Mouse (Mus musculus): ENCODE measurements around the gene Acad9. TPM values are rescaled to one million over a fixed set of nuclear protein-coding genes. Genes with fewer than 3 reads are reported as not detected.

The Acad9 gene
- polyA plus RNA-seq, 1 experiment from 2014 or later, result 89.9 TPM

DNA sequence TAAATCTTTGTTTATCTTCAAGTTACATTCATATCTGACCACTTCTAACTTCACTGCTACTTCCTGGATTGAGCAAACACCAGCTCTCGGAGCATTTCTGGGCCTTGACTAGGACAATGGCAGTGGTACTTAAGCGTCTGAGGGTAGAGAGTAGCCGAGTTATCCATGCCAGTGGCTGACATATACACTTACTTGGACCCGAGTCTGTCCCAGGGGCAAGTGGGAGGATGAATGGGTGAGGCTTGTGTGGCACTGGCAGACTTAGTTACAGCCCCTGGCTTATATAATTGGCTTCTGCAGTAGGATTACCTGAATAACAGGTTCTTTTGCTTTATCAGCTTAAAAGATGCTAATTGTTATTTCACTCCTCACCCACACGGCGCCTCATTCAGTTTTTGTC lies 2.0 kb downstream of the Acad9 start:
- no peaks in the 10 kb centered on the region for H3K27me3 ChIP-seq
- 78% methylated on average over 6 of the region's 6 CpGs for WGBS
- H3K9me3 ChIP-seq, result no peaks in the 10 kb centered on the region
- H3K36me3 ChIP-seq, result peaks cover 12% of the 10 kb centered on the region; the same call in 1 of the 2 replicates
- H3K27ac ChIP-seq, result no peak overlapping the region
- H3K9ac ChIP-seq, result no peak overlapping the region
- no peak for ATAC-seq (ENCODE audit: borderline replicate concordance, extremely low read depth, low FRiP score, low TSS enrichment)
- no peak overlapping the region for H3K4me2 ChIP-seq
- peaks cover 15% of the 10 kb centered on the region for H3K4me1 ChIP-seq
- H3K4me3 ChIP-seq, result no peak overlapping the region

DNA sequence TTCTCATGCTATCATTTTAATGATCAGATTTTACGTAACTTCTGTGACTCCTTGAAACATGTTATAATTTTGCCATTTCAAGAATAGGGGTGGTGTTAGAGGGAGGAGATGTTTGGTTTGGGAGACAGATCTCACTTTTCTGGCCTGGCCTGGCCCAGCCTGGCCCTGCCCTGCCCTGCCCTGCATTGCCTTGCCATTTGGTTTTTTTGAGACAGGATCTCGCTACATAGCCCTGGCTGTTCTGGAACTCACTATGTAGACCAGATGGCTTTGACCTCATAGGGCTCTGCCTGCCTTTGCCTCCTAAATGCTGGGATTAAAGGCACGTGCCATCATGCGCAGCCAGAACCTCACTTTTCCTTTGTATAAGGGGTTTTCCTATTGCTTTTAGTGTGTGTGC lies 4.7 kb downstream of the Acad9 start:
- 90% methylated on average over 4 of the region's 4 CpGs for WGBS
- no peak overlapping the region for H3K9ac ChIP-seq
- H3K36me3 ChIP-seq, result peaks cover 34% of the 10 kb centered on the region
- H3K27me3 ChIP-seq, result no peaks in the 10 kb centered on the region
- H3K27ac ChIP-seq, result no peak overlapping the region
- no peak for ATAC-seq (ENCODE audit: borderline replicate concordance, extremely low read depth, low FRiP score, low TSS enrichment)
- H3K4me3 ChIP-seq, result no peak overlapping the region
- peaks cover 15% of the 10 kb centered on the region for H3K4me1 ChIP-seq
- H3K4me2 ChIP-seq, result no peak overlapping the region
- no peaks in the 10 kb centered on the region for H3K9me3 ChIP-seq

DNA sequence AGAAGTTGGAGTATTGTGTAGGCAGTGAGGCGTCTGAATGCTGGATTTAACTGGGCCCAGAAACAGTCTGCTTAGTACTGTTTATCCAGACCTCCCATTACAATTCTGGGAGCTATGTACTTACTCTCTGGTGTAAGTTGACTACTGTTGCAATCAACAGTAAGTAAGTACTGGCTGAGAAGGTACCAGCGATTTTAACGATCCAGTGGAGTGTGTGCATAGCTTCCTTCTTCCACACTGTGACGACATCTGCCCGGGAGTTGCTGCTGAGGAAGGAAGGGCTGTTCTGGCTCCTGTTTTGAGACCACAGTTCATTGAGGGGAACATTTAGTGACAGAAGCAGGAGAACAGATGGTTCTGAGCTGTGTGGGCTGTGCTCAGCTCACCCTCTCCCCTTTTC lies 5.3 kb downstream of the Acad9 start:
- H3K36me3 ChIP-seq, result peaks cover 40% of the 10 kb centered on the region
- no peaks in the 10 kb centered on the region for H3K9me3 ChIP-seq
- no peak overlapping the region for H3K9ac ChIP-seq
- ATAC-seq (ENCODE audit: borderline replicate concordance, extremely low read depth, low FRiP score, low TSS enrichment), result no peak
- no peak overlapping the region for H3K4me2 ChIP-seq
- H3K27ac ChIP-seq, result no peak overlapping the region
- no peak overlapping the region for H3K4me3 ChIP-seq
- WGBS, result 73% methylated on average over 5 of the region's 5 CpGs
- H3K27me3 ChIP-seq, result no peaks in the 10 kb centered on the region
- peaks cover 15% of the 10 kb centered on the region for H3K4me1 ChIP-seq

DNA sequence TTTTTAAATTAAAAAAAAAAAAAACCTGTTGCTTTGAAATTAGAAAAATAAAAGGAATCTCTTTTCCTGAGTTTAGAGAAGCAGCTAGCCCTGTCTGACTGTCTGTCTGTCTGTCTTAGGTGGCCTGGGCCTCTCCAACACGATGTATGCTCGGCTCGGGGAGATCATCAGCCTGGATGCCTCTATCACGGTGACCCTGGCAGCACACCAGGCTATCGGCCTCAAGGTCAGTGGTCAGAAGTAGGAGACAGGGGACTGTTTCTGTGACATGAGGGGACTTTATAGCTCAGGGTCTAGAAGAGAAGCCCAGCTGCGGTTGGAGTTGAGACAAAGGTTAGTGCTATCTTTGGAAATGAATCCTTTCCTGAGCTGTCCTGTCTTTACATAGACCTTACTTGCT lies 8.5 kb downstream of the Acad9 start:
- ATAC-seq (ENCODE audit: borderline replicate concordance, extremely low read depth, low FRiP score, low TSS enrichment), result no peak

DNA sequence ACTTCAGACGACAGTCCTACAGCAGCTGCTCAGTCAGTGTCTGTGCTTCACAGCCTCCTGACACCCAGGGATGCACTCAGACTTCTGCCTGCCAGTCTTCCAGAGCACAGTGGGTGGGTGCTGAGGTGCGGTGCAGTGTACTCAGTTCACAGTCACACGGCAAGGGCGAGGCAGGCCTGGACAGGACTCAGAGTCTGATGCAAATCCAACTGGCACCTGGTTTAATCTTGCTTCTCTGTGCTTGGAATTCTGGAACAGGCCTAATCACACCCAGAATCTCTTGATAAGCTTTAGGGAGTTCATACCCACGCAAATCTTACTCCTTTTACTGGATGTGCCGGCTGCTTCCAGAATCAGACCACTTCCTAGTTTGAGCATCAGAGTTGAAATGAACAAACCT lies 9.7 kb downstream of the Acad9 start:
- H3K4me2 ChIP-seq, result no peak overlapping the region
- H3K36me3 ChIP-seq, result peaks cover 76% of the 10 kb centered on the region
- H3K27ac ChIP-seq, result no peak overlapping the region
- no peak overlapping the region for H3K9ac ChIP-seq
- WGBS, result 90% methylated on average over 6 of the region's 6 CpGs
- no peaks in the 10 kb centered on the region for H3K4me1 ChIP-seq
- ATAC-seq (ENCODE audit: borderline replicate concordance, extremely low read depth, low FRiP score, low TSS enrichment), result no peak
- no peaks in the 10 kb centered on the region for H3K9me3 ChIP-seq
- no peak overlapping the region for H3K4me3 ChIP-seq
- H3K27me3 ChIP-seq, result no peaks in the 10 kb centered on the region

More for the DNA sequence above, 8.5 kb downstream of the Acad9 start:
- Histone ChIP-seq H3K4me3 (no peak overlapping the region), H3K9me3 (no peaks in the 10 kb centered on the region), H3K9ac (no peak overlapping the region), H3K27me3 (no peaks in the 10 kb centered on the region), H3K4me2 (no peak overlapping the region), H3K36me3 (peaks cover 70% of the 10 kb centered on the region), H3K4me1 (no peaks in the 10 kb centered on the region), H3K27ac (no peak overlapping the region)
- WGBS, result 92% methylated on average over 6 of the region's 6 CpGs

DNA sequence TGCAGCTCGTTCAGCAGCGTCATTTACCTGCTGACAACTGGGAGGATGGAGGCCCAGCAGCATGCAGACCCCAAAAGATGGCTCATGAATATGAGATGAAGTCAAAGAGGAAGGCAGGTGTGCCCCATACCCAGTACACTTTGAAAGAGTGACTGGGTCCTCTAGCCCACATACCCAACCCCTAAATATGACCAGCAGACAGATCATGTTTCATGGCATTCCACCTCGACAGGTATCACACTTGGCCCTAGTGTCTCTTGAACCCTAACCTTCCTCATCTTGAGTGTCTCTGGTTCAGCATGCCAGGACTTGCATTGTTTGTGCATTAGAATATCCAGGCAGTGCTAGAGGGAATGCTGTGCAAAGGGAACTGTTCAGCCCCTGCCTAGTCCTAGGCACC lies 11.6 kb downstream of the Acad9 start:
- no peak for ATAC-seq (ENCODE audit: borderline replicate concordance, extremely low read depth, low FRiP score, low TSS enrichment)
- Histone ChIP-seq H3K36me3 (peaks cover 87% of the 10 kb centered on the region), H3K9me3 (no peaks in the 10 kb centered on the region)

DNA sequence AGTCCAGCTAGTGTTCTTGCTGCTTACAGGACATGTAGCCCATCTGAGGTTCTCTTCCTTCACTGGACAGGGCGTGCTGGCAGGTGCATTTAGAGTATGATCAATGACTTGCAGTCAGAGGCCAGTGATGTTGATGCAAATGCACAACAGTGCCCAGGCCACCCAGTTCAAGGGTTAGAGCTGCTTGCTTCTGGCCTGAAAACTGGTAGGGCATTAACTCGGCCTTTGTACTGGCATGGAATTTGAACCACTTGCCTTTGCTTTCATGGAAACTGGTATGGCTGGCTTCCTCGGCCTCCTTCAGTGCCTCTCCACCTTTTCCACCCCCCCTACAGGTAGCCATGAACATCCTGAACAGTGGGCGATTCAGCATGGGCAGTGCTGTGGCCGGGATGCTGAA lies 14.1 kb downstream of the Acad9 start:
- Histone ChIP-seq H3K27me3 (no peaks in the 10 kb centered on the region), H3K27ac (no peak overlapping the region), H3K9me3 (no peaks in the 10 kb centered on the region), H3K4me3 (no peak overlapping the region), H3K9ac (no peak overlapping the region), H3K4me2 (no peak overlapping the region), H3K4me1 (no peaks in the 10 kb centered on the region), H3K36me3 (peaks cover 85% of the 10 kb centered on the region)
- ATAC-seq (ENCODE audit: borderline replicate concordance, extremely low read depth, low FRiP score, low TSS enrichment), result no peak
- WGBS, result 87% methylated on average over 5 of the region's 5 CpGs

More for the DNA sequence above, 11.6 kb downstream of the Acad9 start:
- 85% methylated on average over 3 of the region's 3 CpGs for WGBS
- H3K4me1 ChIP-seq, result no peaks in the 10 kb centered on the region
- H3K27ac ChIP-seq, result no peak overlapping the region
- no peak overlapping the region for H3K4me3 ChIP-seq
- H3K9ac ChIP-seq, result no peak overlapping the region
- no peaks in the 10 kb centered on the region for H3K27me3 ChIP-seq
- no peak overlapping the region for H3K4me2 ChIP-seq

DNA sequence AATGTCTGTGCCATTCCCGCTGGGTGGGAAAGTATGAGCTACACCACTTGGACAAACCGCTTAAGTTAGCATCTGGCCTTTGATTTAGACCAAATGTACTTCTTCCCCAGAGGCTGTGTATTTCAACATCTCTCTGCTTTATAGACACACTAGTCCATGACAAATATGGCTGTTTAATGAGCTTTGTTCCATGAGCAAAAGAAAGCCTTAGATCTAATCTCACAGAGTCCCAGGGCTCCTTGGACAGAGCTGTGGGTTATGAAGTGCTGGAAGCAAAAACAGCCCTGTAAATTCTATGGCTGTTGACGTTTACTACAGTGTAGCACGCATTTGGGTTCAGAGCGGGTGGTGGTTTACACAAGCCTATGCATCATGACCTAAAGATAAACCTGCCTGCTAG lies 15.0 kb downstream of the Acad9 start:
- 91% methylated on average over 5 of the region's 5 CpGs for WGBS
- no peak overlapping the region for H3K9ac ChIP-seq
- no peaks in the 10 kb centered on the region for H3K4me1 ChIP-seq
- H3K27me3 ChIP-seq, result no peaks in the 10 kb centered on the region
- ATAC-seq (ENCODE audit: borderline replicate concordance, extremely low read depth, low FRiP score, low TSS enrichment), result no peak
- H3K4me3 ChIP-seq, result no peak overlapping the region
- H3K4me2 ChIP-seq, result no peak overlapping the region
- no peak overlapping the region for H3K27ac ChIP-seq
- no peaks in the 10 kb centered on the region for H3K9me3 ChIP-seq
- peaks cover 85% of the 10 kb centered on the region for H3K36me3 ChIP-seq

DNA sequence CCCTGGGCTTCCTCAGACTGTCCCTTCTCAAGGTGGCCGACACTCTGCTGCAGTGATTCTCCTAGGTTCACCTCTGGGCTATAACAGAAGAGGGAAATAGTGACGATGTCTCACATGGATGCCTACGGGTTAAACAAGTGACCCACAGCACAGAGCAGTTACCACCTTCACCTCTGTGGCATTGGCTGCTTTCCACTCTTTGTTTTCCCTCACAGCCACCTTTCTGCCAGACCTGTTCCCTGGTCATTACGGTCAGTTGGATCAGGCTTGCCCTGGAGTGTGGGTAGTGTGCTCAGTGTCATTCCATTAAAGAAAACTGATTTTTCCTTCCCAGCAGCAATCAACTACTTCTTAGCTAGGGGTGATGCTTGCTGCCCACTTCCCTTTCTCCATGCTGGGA lies 17.1 kb downstream of the Acad9 start:
- Histone ChIP-seq H3K4me1 (no peaks in the 10 kb centered on the region), H3K4me3 (no peak overlapping the region), H3K9ac (no peak overlapping the region), H3K4me2 (no peak overlapping the region), H3K27ac (no peak overlapping the region), H3K27me3 (no peaks in the 10 kb centered on the region), H3K9me3 (no peaks in the 10 kb centered on the region), H3K36me3 (peaks cover 79% of the 10 kb centered on the region)
- WGBS, result 93% methylated on average over 4 of the region's 4 CpGs
- ATAC-seq (ENCODE audit: borderline replicate concordance, extremely low read depth, low FRiP score, low TSS enrichment), result no peak

DNA sequence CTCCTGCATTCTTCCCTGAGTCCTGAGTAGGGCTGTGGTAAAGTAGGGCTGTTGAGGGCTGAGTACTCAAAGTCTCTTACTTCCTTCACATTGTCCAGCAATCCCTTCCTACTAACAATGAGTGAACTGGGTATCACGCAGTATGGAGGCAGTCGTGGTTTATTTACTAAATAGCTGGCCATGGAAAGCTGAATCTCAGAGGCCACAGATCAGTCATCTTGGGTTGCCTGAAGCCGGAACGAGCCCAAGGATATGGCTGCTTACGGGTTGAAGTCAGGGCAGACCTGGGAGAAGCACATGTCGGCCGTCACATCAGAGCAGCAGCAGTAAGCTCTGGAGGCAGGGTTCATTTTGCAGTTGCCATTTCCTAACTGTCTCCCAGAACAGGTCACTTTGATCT lies 17.6 kb downstream of the Acad9 start:
- no peaks in the 10 kb centered on the region for H3K4me1 ChIP-seq
- WGBS, result 93% methylated on average over 7 of the region's 7 CpGs
- no peaks in the 10 kb centered on the region for H3K9me3 ChIP-seq
- no peak overlapping the region for H3K27ac ChIP-seq
- H3K27me3 ChIP-seq, result no peaks in the 10 kb centered on the region
- no peak overlapping the region for H3K9ac ChIP-seq
- no peak for ATAC-seq (ENCODE audit: borderline replicate concordance, extremely low read depth, low FRiP score, low TSS enrichment)
- H3K4me2 ChIP-seq, result no peak overlapping the region
- H3K4me3 ChIP-seq, result no peak overlapping the region
- peaks cover 79% of the 10 kb centered on the region for H3K36me3 ChIP-seq

DNA sequence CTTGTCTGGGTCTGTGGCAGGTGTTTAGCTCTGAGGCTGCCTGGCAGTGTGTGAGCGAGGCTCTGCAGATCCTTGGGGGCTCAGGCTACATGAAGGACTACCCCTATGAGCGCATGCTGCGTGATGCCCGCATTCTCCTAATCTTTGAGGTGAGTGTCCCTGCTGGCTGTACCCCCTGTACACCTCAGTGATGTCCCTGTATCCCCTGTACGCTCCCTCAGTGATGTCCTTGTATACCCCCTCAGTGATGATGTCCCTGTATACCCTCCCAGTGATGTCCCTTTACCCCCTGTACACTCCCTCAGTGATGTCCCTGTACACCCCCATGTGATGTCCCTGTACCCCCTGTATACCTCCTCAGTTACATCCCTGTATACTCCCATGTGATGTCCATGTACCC lies 19.6 kb downstream of the Acad9 start:
- H3K27ac ChIP-seq, result no peak overlapping the region
- H3K36me3 ChIP-seq, result peaks cover 82% of the 10 kb centered on the region
- no peak; the same call in 1 of the 2 replicates for ATAC-seq (ENCODE audit: borderline replicate concordance, extremely low read depth, low FRiP score, low TSS enrichment)
- H3K9me3 ChIP-seq, result no peaks in the 10 kb centered on the region
- H3K4me1 ChIP-seq, result no peaks in the 10 kb centered on the region
- no peak overlapping the region for H3K4me2 ChIP-seq
- no peak overlapping the region for H3K4me3 ChIP-seq
- no peaks in the 10 kb centered on the region for H3K27me3 ChIP-seq
- no peak overlapping the region for H3K9ac ChIP-seq
- 99% methylated on average over 5 of the region's 5 CpGs for WGBS

DNA sequence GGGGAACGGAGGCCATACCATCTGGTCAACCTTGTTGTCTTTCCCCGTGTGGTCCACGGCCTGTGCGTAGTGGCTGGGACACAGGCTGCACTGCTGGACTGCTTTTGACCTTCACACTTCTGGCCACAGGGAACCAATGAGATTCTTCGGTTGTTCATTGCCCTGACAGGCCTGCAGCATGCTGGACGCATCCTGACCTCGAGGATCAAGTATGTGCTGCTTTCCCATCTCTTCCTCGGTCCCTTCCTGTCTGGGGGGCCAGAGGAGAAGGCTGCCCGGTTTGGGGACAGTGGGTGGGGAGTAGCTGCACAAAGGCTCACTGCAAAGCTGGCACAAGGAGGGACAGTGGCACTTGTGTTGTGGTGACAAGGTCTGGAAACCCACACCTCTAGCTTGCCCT lies 21.8 kb downstream of the Acad9 start:
- Histone ChIP-seq H3K27me3 (no peaks in the 10 kb centered on the region), H3K4me3 (no peak overlapping the region), H3K36me3 (peaks cover 64% of the 10 kb centered on the region), H3K4me2 (no peak overlapping the region), H3K27ac (no peak overlapping the region), H3K9me3 (no peaks in the 10 kb centered on the region), H3K9ac (no peak overlapping the region), H3K4me1 (no peaks in the 10 kb centered on the region)
- 90% methylated on average over 9 of the region's 9 CpGs for WGBS
- no peak for ATAC-seq (ENCODE audit: borderline replicate concordance, extremely low read depth, low FRiP score, low TSS enrichment)

DNA sequence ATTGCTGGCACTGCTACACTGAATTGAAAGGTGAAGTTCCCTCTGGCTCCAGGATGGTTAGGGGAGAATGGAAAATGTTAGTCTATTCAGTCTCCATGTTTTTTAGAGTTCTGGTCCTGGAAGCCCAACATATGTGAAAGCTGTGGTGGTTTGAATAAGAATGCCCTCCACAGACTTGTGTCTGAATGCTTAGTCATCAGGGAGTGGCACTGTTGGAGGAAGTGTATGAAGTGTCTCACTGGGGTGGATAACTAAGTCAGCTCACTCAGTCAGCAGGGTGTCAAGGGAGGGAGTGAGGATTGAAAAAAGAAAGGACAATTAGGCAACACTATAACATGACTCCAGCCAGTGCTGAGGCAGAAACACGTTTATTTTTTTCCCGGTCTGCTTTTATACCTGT lies 29.6 kb downstream of the Acad9 start:
- no peaks in the 10 kb centered on the region for H3K9me3 ChIP-seq
- no peaks in the 10 kb centered on the region for H3K4me1 ChIP-seq
- WGBS, result 80% methylated on average over 2 of the region's 2 CpGs
- H3K27me3 ChIP-seq, result no peaks in the 10 kb centered on the region
- no peak overlapping the region for H3K9ac ChIP-seq
- no peak for ATAC-seq (ENCODE audit: borderline replicate concordance, extremely low read depth, low FRiP score, low TSS enrichment)
- H3K4me2 ChIP-seq, result no peak overlapping the region
- H3K36me3 ChIP-seq, result 0 out of 2 replicates have a peak, but pooled peaks cover 4% of the 10 kb centered on the region
- no peak overlapping the region for H3K27ac ChIP-seq
- H3K4me3 ChIP-seq, result no peak overlapping the region
